Comparison of ENCODE assay signal across 19 mouse cellular contexts in the genomic region with DNA sequence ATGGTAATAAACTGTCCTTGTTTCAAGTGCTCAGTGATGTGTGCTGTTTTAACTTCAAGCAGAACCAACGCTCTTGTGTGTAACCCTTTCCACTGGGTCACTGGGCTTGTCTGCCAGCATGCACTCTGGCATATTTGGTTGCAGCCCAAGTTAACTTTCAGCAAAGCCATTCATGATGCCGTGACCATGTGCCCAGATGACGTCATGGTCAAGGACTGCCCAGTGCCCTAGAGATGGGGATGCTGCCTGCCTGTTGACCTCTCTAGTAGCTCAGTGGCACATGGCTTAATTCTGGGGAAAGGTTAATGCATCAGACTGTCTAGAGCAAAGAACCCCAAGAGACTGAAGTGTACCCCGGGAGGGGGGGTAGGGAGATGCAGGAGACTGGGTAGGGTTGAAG. TPM values are rescaled to one million over a fixed set of nuclear protein-coding genes. Genes with fewer than 3 reads are reported as not detected.
DNase-seq lines count a peak whose midpoint lies in the region; ATAC-seq and TF ChIP-seq lines count a peak whose summit lies in the region.
"Had no signal": no experiment of that assay in that cellular context is flagged by ENCODE, and none has a peak within 500 bp of the region (broad histone marks: within the 10 kb centered on the region; RNA-seq: fewer than 3 reads in every experiment).

No protein-coding gene starts in this region.

- H3K4me2 ChIP-seq in liver, embryonic 12.5 days = no peak overlapping the region
- H3K4me2 ChIP-seq: forebrain, embryonic 13.5 days; hindbrain, embryonic 13.5 days; limb, embryonic 13.5 days; midbrain, embryonic 13.5 days had no signal

- no peaks in the 10 kb centered on the region for H3K79me2 ChIP-seq in liver, adult 2 months (ENCODE audit: control insufficient read depth, insufficient read depth, low read length)

- no peaks in the 10 kb centered on the region for H3K27me3 ChIP-seq in liver, adult 2 months (ENCODE audit: control insufficient read depth, insufficient read depth, low read length)
- peaks cover 27% of the 10 kb centered on the region for H3K27me3 ChIP-seq in liver, embryonic 12.5 days (replicated peaks)
- H3K27me3 ChIP-seq: limb, embryonic 13.5 days had no signal

- peak; percentile 52 for DNase-seq in heart, adult 8-10 months (ENCODE audit: low spot score)
- no peak for DNase-seq in heart, postnatal 4 days
- DNase-seq in liver, adult 2 months (ENCODE audit: extremely low read depth, low read depth, low spot score) = peak; percentile 98
- DNase-seq in kidney, postnatal 36 days = peak; percentile 85 to 94
- no peak for DNase-seq in layer of hippocampus, adult 2 months (ENCODE audit: low spot score in 2 of 2)
- DNase-seq: cerebellum, adult 9-10 months; gastrocnemius, postnatal 36 days; layer of hippocampus, postnatal 36 days; lung, postnatal 10 days; spleen, adult 18-20 months; thymus, postnatal 25 days had no signal

- H3K4me1 ChIP-seq in liver, adult 2 months (ENCODE audit: control insufficient read depth, insufficient read depth, low read length) = peaks cover 21% of the 10 kb centered on the region
- no peaks in the 10 kb centered on the region for H3K4me1 ChIP-seq in liver, embryonic 12.5 days
- peaks cover 19% of the 10 kb centered on the region for H3K4me1 ChIP-seq in brown adipose tissue, adult 24 weeks (ENCODE audit: control insufficient read depth, insufficient read depth, insufficient read length, low read length)
- H3K4me1 ChIP-seq: hindbrain, embryonic 13.5 days; midbrain, embryonic 13.5 days had no signal

- H3K36me3 ChIP-seq in liver, adult 2 months (ENCODE audit: control insufficient read depth, insufficient read depth, low read length) = no peaks in the 10 kb centered on the region
- no peaks in the 10 kb centered on the region for H3K36me3 ChIP-seq in liver, embryonic 12.5 days
- H3K36me3 ChIP-seq: hindbrain, embryonic 13.5 days; limb, embryonic 13.5 days; midbrain, embryonic 13.5 days had no signal

- no peaks in the 10 kb centered on the region for H3K9me3 ChIP-seq in liver, embryonic 12.5 days (replicated peaks)
- H3K9me3 ChIP-seq: forebrain, embryonic 13.5 days; hindbrain, embryonic 13.5 days; limb, embryonic 13.5 days had no signal

- 29% methylated on average over 4 of the region's 4 CpGs for WGBS in liver, adult 2 months
- WGBS in liver, embryonic 12.5 days (ENCODE audit: insufficient replicate concordance) = 75% methylated on average over 4 of the region's 4 CpGs

- H3K9ac ChIP-seq in liver, adult 2 months (ENCODE audit: low read depth, low read length) = no peak overlapping the region
- H3K9ac ChIP-seq in liver, embryonic 12.5 days = no peak overlapping the region
- H3K9ac ChIP-seq: forebrain, embryonic 13.5 days; hindbrain, embryonic 13.5 days; limb, embryonic 13.5 days; midbrain, embryonic 13.5 days had no signal

- no peak for ATAC-seq in liver, embryonic 12.5 days
- ATAC-seq: forebrain, embryonic 13.5 days; inflammation-experienced regulatory T-cells, adult 6 months; midbrain, embryonic 13.5 days had no signal

- H3K27ac ChIP-seq in liver, adult 2 months (replicated peaks; ENCODE audit: insufficient read depth, low read depth, low read length) = no peak overlapping the region
- H3K27ac ChIP-seq in liver, embryonic 12.5 days = no peak overlapping the region
- peak overlapping the region; percentile 88 for H3K27ac ChIP-seq in brown adipose tissue, adult 24 weeks (replicated peaks; ENCODE audit: low read depth, low read length)
- H3K27ac ChIP-seq in layer of hippocampus, adult 2 months = no peak overlapping the region
- H3K27ac ChIP-seq: forebrain, embryonic 13.5 days; hindbrain, embryonic 13.5 days; limb, embryonic 13.5 days; midbrain, embryonic 13.5 days had no signal

- TF ChIP-seq CTCF in liver, adult 2 months (IDR thresholded peaks at IDR 0.05; ENCODE audit: low read depth, low read length) = no peak
- no peak for TF ChIP-seq CTCF in layer of hippocampus, adult 2 months (conservative IDR thresholded peaks at IDR 0.05)

- no peak for TF ChIP-seq POLR2A in liver, adult 2 months (IDR thresholded peaks at IDR 0.05; ENCODE audit: extremely low read depth, insufficient read depth, low read length)

- no peak overlapping the region for H3K4me3 ChIP-seq in liver, adult 2 months (ENCODE audit: insufficient read depth, low read depth, low read length)
- no peak overlapping the region for H3K4me3 ChIP-seq in liver, embryonic 12.5 days
- H3K4me3 ChIP-seq in brown adipose tissue, adult 24 weeks (ENCODE audit: insufficient read depth, low read depth, low read length) = no peak overlapping the region
- H3K4me3 ChIP-seq in layer of hippocampus, adult 2 months = no peak overlapping the region
- H3K4me3 ChIP-seq: forebrain, embryonic 13.5 days; hindbrain, embryonic 13.5 days; limb, embryonic 13.5 days; midbrain, embryonic 13.5 days; myocyte had no signal

RNA-seq across cellular contexts. Expression of a gene that starts 24.7 kb away (rescaled TPM):
- total RNA-seq in heart, adult 8-10 months (2022) = 10 to 100 TPM in 2 of 4 experiments, 1 to 10 TPM in 2; 8.6 to 18.9 (median 10.7) TPM
- 10 to 100 TPM; 23.8 to 29.4 TPM for total RNA-seq in heart, postnatal 4 days (2021)
- total RNA-seq in liver, adult 2 months (2014; rRNA removed) = 4.0 and 5.9 TPM in 2 replicates
- polyA plus RNA-seq in liver, adult 2 months (2012; rRNA removed) = 7.0 and 9.1 TPM in 2 replicates
- 22.2 and 23.3 TPM in 2 replicates for polyA plus RNA-seq in liver, embryonic 12.5 days (2016; fragmentation: Nextera tagmentation; extraction: Ambion mirVana)
- polyA plus RNA-seq in brown adipose tissue, adult 24 weeks (2012; ENCODE audit: insufficient read depth, insufficient read length, missing spikeins) = 23.0 and 54.1 TPM in 2 replicates
- total RNA-seq in layer of hippocampus, adult 2 months (2021) = 10 to 100 TPM; 14.8 to 22.7 TPM

Comparison
In these comparisons a context has a peak if more than half of its experiments do, and no peak if none do; other contexts are left out.
1. DNase-seq: peak in heart, adult 8-10 months (single experiment), liver, adult 2 months (single experiment) and kidney, postnatal 36 days (2 of 2); none in heart, postnatal 4 days (single experiment) and layer of hippocampus, adult 2 months (0 of 2).